Mouse (Mus musculus): Measurements from ENCODE around the gene Hpcal1.
A peak's percentile ranks its signal among the peaks of the same experiment; 100 is the strongest.

The Hpcal1 gene

DNA sequence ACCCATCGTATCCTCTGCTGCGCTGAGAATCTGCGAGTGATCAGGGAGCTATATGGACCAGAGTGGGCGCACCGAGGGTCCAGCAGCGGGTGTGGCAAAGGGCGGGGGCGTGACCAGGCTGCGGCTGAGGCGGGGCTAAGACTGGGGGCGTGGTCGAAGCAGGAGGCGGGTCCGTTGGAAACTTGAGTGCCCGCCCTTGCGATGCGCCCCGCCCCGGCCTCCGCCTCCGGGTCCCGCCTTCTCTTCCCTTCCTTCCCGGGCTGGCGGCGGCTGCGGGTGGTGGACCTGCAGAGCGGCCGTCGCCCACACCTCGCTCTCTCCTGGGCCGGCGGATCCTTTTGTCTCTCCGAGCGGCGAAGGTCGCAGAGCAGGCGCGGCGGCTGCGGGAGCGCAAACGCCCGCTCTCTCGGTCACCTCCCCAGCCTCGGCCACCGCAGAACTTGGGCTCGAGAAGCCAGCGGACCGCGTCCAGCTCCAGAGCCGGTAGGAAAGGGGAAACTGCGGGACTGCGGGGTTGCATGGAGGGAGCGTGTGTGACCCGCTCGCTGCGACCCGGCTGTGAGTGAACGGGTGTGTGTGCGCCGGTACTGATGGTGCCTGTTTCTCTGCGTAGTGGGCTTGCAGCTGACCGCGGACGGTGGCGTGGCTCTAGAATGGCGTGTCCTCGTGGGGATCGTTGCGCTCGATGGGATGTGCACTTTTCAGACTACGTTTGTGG is at the start of gene Hpcal1:
Gene Hpcal1, plus strand, starts transcription at position 293 of the 718 bp plus-strand sequence.
- DNase-seq (ENCODE audit: low spot score in 2 of 2), result peak; percentile 84 to 87

DNA sequence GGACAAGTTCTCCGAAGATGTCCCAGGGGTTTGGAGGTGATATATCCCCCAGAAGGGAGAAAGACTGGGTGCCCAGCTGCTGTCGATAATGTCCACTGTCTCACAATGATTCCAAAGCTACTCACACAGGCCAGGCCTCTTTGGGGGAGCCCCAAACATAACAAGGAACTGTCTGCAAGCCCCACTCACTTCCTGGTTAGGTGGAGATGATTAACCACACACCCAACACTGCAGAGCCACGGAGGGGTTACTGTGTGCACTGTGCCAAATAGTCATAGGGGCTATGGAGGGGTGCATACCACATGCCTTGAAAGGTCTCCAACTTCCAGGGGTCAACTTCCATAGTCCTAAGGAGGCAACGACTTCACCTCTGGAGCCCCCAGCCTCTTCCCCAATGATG is 49.4 kb upstream of the Hpcal1 start:
- DNase-seq (ENCODE audit: low spot score in 2 of 2), result no peak

DNA sequence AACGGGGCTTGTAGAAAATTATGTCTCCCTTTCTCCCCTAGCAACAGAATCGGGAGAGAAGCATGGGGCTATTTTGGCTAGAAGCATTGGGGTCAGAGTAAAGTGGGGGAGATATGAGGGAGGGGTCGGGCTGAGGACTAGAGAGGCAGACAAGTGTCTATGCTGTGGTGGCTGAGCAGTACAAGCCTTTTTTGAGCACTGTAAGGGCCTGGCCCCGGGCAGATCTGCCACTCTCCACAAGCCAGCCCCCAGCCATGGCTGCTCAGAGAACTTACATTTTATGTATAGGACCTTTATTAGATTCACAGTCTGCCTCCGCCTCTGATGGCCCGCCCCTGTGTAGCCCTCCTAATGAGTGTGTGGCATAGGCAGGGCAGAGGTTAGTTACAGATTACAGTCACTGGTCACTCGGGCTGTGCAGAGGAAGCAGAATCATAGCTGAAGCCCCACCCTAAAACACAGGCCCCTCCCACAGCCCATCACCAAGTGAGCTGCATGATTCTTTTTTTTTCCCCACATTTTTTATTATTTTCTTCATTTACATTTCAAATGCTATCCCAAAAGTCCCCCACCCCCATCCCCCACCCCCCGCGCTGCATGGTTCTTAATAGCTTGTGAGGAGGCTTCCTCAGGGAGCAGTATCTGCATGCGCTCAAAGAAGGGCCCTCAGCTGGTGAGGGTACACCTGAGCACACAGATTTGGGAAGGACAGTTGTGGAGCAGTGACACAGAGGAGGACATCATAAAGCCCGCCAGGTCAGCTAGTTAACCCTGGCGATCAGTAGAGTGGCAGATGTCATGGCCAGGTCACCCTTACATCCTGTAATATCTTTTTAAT is 46.1 kb upstream of the Hpcal1 start:
- DNase-seq (ENCODE audit: low spot score in 2 of 2), result no peak

DNA sequence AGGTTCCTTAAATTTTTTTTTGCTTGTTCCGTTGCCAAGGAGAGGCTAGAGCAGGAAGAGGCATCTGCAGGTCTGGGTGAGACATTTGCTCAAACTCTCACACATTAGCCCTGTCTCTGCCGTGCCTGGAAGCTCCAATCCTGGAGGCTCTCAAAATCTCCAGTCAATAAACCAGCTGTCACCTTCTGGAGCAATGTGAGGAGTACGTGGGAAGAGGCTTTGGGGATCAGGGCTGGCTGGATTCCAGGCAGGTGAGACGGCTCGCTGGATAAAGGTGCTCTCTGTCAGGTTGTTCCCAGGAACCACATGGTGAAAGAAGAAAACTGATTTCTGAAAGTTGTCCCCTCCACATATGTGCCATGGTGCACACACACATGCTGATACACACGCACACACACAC is 44.2 kb upstream of the Hpcal1 start:
- DNase-seq (ENCODE audit: low spot score in 2 of 2), result no peak

DNA sequence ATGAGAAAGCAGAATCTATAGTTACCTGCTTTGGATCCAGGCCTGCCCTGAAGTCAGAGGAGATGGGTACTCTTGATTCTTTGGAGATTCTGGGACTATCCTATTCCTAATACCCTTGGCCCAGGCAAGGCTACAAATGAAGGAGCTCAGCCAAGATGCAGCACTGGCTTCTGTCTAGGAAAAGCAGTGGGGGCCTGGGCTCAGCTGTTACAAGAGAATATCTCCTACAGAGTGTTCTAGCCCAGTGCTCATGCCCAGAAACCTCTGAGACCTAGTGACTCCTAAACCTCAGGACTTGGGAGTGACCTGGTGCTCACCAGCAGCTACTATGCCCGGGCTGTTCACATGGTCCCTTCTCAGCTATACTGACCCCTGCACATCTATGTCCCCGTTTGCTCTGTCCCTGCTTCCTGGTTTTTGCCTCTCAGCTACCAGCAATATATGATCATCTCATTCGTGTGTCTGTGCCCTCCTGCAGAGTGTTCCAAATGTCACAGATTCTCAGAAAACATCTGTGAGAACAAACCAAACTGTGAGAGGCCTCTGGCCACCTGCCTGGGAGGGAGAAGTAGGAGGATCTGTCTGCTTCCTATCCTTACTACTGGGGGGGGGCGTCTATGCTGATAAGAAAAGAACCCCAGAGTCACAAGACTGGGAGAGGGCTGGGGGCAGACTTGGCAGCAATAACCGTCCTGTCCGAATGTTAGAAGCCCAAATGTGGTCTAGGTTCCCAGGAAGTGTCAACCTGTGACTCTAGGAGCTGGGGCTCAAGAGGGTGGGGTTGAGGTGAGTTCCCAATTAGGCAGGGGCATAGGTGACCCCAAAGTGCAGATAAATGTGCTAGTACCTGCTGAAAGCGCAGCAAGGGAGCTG is 39.2 kb upstream of the Hpcal1 start:
- DNase-seq (ENCODE audit: low spot score in 2 of 2), result no peak

DNA sequence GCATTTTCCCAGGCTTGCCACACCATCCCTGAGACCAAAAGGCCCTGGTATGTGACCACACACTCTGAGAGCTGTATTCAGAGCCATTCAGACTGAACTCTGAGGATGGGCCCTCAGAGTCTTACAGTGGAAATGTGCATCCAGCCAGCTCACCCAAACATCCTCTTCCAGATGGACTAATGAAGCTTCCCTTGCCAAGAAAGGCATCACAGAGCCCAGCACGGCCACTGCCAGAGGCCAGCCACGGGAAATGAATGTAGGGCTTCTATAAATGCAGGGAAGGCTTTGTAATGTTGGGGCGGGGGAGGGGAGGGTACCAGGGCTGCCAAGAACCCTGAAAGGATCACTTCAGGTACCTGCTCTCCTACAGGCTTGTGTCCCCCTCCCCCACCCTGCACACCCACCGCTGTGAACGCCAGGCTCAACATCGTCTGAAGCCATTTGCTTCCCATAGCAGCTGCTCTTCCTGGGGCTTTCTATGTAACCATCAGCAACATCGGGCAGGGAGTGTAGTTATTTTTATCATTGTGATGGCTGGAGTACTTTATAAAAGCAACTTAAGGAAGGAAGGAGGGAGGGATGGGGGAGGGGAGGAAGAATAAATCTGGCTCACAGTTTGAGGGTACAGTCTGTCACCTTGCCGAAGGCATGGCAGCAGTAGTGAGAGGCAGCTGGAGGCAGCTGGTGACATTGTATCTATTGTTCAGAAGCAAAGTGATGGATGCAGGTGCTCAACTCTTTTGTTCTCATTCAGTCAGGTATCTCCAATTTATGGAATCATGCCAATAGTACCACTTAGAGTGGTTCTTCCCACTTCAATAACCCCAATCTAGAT is 38.2 kb upstream of the Hpcal1 start:
- no peak for DNase-seq (ENCODE audit: low spot score in 2 of 2)

DNA sequence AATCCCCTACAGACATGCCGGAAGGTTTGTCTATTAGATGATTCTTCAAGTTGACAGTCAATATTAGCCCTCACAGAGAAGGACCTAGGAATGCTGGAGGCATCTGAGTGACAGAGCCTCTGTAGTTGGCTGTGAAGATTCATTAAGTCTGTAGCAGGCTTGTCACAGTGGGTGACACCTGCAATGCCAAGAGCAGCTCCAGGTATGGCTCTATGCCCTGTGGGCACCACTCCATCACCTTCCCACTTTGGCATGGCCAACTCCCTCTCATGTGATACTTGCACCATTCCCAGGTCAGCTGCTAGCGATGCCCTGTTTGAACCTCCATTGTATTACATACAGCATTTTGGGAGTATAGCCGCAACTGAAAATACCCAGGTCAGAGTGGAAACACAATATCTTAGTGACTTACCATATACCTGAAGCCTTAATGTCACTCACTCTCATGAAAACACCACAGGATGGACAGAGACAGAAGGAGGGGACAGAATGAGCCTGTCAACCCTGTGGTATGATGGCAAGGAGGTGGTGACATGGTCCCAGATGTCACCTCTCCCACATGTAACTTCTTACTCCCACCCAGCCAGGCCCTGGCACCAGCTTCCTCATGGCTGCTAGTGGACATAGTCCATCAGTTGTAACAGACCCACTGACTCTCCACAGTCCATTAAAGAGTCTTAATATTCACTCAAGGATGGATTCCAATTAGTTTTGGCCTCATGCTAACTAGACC is 37.4 kb upstream of the Hpcal1 start:
- no peak for DNase-seq (ENCODE audit: low spot score in 2 of 2)

DNA sequence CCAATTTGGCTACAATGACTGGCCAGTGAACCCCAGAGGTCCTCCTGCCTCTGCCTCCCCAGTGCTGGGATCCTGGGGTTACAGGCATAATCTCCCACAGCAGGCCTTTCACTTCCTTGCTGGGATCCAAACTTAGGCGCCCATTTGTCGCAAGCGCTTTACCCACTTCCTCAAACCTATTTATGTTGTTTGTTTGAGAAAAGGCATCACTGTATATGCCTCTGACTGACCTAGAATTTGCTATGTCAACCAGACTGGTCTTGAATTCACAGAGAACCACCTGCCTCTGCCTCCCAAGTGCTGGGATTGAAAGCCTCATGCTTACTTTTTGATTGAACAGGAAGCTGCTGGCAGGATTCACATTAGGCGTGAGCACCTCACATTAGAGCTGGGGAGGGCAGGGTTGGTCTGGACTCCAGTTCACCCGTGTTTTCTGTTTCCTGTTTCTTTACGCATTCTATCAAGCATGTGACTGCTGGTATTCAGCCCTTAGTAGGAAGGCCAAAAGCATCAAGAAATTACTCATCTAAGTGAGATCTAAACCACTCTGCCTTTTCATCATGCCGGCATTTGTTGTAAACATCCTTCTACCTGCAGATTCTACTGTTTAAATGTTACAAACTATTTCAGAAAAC is 33.0 kb upstream of the Hpcal1 start:
- DNase-seq (ENCODE audit: low spot score in 2 of 2), result no peak

DNA sequence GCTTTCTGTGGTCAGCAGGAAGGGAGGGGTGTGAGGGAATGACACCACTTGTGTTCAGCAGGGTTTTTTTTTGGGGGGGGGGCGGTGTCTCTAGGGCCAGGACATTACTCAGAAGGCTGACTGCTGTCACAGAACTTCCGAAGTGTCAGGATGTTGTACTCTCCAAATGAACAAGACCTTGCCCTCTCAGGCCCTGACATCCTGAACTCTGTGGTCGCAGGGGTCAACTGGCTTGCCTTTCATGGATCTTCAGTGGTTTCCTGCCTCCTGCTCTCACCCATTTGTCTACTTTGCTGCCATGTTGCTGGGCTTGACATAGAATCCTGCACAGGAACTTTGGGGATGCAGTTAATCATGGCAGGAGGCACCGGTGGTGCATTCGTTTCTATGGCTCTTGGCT is 32.1 kb upstream of the Hpcal1 start:
- DNase-seq (ENCODE audit: low spot score in 2 of 2), result no peak

DNA sequence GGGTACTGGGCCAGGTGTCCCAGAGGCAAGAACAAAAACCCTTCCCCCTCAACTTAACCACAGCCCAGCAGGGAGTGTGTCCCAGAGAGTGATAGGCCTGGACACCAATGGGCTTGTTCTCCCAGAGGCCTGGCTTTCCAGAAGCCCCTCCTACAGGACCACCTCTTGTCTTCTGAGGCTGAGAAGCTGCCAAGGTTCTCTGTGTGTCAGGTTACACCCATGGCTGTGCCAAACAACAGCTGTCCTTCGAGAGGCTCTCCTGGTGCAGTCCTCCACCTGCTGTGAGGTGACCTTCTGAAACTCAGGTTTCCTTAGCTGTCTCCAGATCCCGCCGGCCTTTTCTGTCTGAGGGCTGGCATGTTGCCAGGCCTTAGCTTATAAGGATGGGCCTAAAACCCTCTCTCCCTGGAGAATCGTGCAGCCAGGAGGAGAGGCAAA is 29.2 kb upstream of the Hpcal1 start:
- DNase-seq (ENCODE audit: low spot score in 2 of 2), result no peak

DNA sequence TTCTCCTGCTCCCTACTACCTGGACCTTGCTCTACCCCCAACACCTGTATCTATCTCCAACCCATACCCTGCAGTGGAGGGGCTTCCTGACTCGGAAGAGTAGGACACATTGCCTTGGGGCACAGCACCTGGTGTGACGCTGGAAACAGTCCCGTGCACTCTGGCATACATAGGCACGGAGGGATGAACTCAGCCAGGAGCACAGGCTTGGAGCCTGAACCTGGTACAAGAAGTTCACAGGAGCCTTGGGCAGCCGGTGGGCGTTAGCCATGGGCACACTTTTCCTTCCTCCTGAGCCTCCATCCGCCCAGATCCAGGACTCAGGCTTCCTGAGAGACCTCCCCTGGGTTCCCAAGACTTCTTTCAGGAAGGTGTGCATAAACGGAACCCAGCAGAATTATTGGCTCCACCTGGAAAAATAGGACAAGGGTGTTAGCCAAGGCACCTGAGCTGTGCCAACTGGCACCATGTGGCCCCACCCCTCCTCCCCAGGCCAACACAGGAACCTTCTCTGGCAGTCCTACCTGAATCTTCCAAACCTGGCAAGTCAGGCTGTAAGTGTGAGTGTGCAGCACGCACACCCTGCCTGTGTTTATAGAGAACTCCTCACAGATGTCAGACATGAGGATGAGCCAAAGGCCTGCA is 26.5 kb upstream of the Hpcal1 start:
- no peak for DNase-seq (ENCODE audit: low spot score in 2 of 2)

DNA sequence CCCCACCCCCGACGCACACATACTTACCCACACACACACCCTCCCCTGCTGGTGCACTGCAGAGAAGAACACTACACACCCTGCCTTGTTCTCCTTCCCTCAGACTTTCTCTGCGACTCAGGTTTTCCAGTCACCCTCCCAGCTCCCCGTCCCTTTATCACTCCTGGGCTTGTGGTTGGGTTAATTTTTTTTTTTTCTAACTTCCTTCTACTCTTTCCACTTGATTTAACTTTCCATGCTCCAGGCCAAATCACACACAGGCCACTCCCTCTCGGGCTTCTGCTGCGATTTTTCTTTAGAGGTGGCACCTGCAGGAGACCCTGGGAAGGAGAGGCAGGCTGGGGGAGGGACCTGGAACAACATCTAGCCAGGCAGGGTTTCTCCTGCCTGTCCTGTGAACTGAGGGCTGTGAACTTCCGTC is 24.7 kb upstream of the Hpcal1 start:
- no peak for DNase-seq (ENCODE audit: low spot score in 2 of 2)

DNA sequence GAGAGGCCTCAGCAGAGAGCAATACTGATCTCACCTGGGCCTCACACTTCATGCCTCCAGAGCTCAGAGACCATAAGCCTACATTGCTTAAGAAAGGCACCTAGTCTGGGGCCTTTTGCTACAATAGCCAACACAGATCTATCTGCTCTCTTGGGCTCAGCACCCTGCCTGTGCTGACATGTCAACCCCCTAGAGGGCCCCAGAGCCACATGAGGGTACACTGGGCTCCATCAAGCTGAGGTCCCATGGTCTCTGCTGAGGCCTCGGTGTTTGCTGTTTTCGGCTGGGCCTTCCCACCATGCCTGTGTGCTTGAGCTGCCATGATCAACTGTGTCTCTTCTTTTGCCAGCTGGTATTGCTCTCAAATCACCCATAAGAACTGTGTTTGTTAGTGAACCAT is 24.0 kb upstream of the Hpcal1 start:
- DNase-seq (ENCODE audit: low spot score in 2 of 2), result peak in 1 of 2 experiments; percentile 7

DNA sequence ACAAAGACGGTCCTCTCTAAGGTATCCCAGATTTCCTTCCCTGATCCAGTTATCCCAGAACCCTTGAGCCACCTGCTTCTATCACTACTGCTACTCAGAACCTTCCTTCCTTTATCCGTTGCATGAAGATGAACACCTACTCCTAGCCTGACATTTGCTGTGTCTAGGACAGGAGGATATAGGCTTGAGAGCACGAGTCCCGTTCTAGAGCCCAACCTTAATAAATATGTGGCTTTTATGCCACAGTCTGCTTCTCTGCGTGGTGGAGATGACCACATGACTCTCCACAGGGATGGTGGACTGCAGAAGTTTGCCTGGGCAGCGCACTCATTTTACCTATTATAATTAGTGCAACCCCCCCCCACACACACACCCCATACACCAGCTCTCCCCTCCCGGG is 16.9 kb upstream of the Hpcal1 start:
- no peak for DNase-seq (ENCODE audit: low spot score in 2 of 2)

DNA sequence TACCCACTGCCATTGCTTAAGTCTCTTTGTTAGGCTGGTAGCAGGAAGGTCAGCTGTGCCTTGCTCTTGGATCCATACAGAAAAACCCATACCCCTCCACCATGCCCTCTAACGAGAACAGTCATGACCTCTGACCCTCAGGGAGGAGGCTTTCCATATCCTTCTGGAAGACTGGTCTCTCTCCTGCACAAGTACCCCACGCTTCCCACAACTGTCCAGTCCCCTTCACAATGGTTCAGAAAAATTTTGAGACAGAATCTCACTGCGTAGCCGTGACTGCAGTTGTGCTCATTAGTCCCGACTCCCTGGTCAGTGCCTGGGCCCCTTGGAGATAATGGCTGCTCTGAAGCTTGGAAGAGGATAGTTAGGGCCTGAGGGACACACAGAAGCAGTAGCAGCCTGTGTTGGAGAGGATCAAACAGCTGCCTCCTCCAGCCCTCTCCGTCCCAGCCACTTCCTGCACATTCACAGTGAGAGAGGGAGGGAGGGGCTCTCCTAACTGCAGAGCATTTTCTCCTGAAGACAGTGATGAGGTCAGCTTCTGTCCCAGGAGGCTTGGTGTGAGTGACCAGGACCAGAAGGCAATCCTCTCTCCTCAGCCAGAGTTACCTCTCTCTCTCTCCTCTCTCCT is 16.4 kb upstream of the Hpcal1 start:
- no peak for DNase-seq (ENCODE audit: low spot score in 2 of 2)

DNA sequence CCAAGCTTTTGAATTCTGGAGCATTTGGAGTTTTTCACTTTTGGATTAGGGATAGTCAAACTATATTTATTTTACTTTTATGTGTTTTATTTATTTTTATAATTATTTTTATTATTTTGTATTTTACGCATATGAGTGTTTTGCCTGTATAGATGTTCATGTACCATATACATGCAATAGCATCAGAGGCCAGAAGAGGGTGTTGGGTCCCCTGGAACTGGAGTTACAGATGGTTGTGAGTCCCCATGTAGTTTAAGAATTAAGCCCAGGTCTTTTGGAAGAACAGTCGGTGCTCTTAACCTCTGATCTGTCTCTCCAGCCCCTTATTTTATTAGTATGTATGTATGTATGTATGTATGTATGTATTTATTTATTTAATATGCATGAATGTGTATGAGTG is 12.9 kb upstream of the Hpcal1 start:
- no peak for DNase-seq (ENCODE audit: low spot score in 2 of 2)

DNA sequence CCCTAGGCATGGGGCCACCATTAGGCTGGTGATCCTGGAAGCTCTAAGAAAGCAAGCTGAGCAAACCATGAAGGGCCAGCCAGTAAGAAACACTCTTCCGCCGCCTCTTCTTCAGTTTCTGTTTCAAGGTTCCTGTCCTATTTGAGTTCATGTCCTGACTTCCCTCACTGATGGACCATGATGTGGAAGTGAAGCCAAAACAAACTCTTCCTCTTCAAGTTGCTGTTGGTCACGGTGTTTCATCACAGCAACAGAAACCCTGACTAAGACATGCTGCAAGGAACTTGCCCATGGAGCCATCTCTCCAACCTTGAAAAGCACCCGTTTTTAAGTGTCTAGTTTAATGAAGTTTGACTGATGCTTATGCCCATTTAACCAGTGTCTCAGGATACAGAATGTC is 11.1 kb upstream of the Hpcal1 start:
- no peak for DNase-seq (ENCODE audit: low spot score in 2 of 2)

DNA sequence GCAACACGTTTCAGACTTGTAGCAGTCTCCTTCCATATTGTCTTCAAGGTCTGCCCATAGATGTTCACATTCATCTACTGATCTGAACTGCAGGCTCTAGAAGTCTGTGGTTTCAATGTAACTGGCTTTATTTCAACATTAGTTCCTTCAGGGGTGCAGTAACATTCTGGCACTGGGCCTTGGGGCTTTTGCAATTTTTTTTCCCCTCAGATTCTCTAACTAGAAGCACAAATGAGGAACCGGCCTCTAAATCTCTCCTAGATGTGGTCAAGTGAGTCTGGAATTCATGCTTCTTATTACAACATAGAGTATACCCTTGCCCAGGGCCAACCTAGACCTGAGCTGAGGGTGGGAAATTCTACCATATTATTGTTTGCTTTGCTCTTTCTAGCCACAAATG is 8.5 kb upstream of the Hpcal1 start:
- no peak for DNase-seq (ENCODE audit: low spot score in 2 of 2)

DNA sequence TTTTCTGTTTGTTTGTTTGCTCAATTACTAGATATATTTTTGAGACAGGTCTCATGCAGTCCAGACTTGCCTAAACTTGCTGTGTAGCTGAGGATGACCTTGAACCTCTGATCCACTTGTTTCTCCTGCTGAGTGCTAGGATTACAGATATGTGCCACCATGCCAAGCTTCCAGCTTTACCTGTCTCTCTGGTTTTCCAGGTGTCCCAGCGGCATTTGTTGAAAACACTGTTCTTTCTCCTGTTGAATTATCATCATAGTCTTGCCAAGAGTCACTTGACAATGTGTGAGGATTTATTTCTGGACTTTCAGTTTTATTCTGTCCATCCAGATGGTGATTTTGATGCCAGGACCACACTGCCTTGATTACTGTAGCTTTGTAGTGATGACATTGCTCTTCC is 6.3 kb upstream of the Hpcal1 start:
- no peak for DNase-seq (ENCODE audit: low spot score in 2 of 2)
